Mouse (Mus musculus): ENCODE measurements around the gene Mtif3.

- no peak for TF ChIP-seq POLR2A (IDR thresholded peaks at IDR 0.05; ENCODE audit: insufficient read depth, low read depth, low read length)
- TF ChIP-seq CTCF (IDR thresholded peaks at IDR 0.05), result no peak
Observed at GRCm38 (mm10) chr5:146913355-146913754, 50.2 kb downstream of the Mtif3 start.
